In the genomic region with DNA sequence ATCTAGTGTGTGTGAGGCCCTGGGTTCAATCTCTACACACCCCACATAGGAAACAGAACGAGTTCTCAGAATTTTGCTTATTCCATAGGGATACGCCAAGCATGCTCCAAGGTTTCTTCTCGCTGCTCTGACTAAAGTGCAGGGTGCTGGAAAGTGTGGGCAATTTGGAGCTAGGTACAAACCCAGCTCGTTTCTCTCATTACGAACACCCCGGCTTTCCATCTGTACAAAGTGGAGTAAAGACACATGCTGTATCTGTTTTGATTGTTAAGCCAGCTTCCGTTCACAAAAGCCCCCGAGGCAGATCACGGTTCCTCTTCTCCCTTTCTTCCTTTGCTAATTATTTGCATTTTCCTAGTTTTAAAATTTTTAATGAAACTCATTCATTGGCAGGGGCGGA, we compare ENCODE assay signal across 30 mouse cellular contexts.
"Had no signal": no experiment of that assay in that cellular context is flagged by ENCODE, and none has a peak within 500 bp of the region (broad histone marks: within the 10 kb centered on the region; RNA-seq: fewer than 3 reads in every experiment).

No protein-coding gene starts in this region.

- H3K4me3 ChIP-seq: heart, embryonic 10.5 days; heart, embryonic 12.5 days; heart, embryonic 13.5 days; heart, embryonic 15.5 days; hindbrain, embryonic 10.5 days; hindbrain, embryonic 12.5 days; hindbrain, embryonic 13.5 days; hindbrain, embryonic 15.5 days; intestine, embryonic 15.5 days; kidney, embryonic 15.5 days; left cerebral cortex, adult 2 months had no signal

- H3K27ac ChIP-seq: heart, embryonic 10.5 days; heart, embryonic 13.5 days; heart, embryonic 15.5 days; hindbrain, embryonic 10.5 days; hindbrain, embryonic 12.5 days; hindbrain, embryonic 13.5 days; hindbrain, embryonic 14.5 days; hindbrain, embryonic 15.5 days; hindbrain, postnatal 0 days; intestine, embryonic 15.5 days; kidney, embryonic 15.5 days; kidney, postnatal 0 days; left cerebral cortex, adult 2 months had no signal

- DNase-seq: heart, postnatal 10 days; heart, postnatal 14 days; heart, postnatal 36 days; heart, postnatal 4 days; kidney, adult 11 months; kidney, adult 18-20 months; kidney, adult 2 months; kidney, adult 8-10 months; kidney, adult 9 months; kidney, postnatal 10 days; kidney, postnatal 14 days; kidney, postnatal 25 days; kidney, postnatal 36 days; kidney, postnatal 4 days; layer of hippocampus, adult 9-11 months; layer of hippocampus, postnatal 36 days had no signal
